Mouse (Mus musculus) lung, postnatal 0 days (tissue): Measurements from ENCODE around the gene Nid1. TPM values are rescaled to one million over a fixed set of nuclear protein-coding genes. Genes with fewer than 3 reads are reported as not detected.
A peak's percentile ranks its signal among the peaks of the same experiment; 100 is the strongest.

Source experiments
- ATAC-seq: fragments of 200-750 bp; cut with Nextera tagmentation; 2 replicates; pipeline ENCODE4 v1.8.0; 2017; ENCODE audit warnings: moderate library complexity
- DNase-seq: peaks from one replicate; pipeline ENCODE4 v3.0.0-alpha.2; 2016; ENCODE audit warnings: low spot score
- H3K27ac ChIP-seq: fragments of 300-500 bp; sonication (generic); 2 replicates; pipeline ENCODE4 v1.5.1; 2014; ENCODE audit warnings: antibody characterized with exemption, mild to moderate bottlenecking, low read length, mixed read lengths
- H3K27me3 ChIP-seq: fragments of 300-500 bp; sonication (generic); replicated peaks from 2 replicates; pipeline ENCODE4 v1.6.1; 2014; ENCODE audit warnings: low read length, mixed read lengths; ENCODE audit not compliant: insufficient read depth
- H3K36me3 ChIP-seq: fragments of 300-500 bp; sonication (generic); 2 replicates; pipeline ENCODE4 v1.6.1; 2014; ENCODE audit warnings: low read length, mixed read lengths; ENCODE audit not compliant: insufficient read depth
- H3K4me1 ChIP-seq: fragments of 300-500 bp; sonication (generic); 2 replicates; pipeline ENCODE4 v1.6.1; 2014; ENCODE audit warnings: antibody characterized with exemption, low read depth, low read length, mixed read lengths; ENCODE audit not compliant: insufficient read depth
- H3K4me2 ChIP-seq: fragments of 300-500 bp; sonication (generic); replicated peaks from 2 replicates; pipeline ENCODE4 v1.6.1; 2014; ENCODE audit warnings: low read depth, mild to moderate bottlenecking, low read length, moderate library complexity, mixed read lengths
- H3K4me3 ChIP-seq: fragments of 300-500 bp; sonication (generic); 2 replicates; pipeline ENCODE4 v1.5.1; 2014; ENCODE audit warnings: low read depth, low read length
- H3K9ac ChIP-seq: fragments of 300-500 bp; sonication (generic); replicated peaks from 2 replicates; pipeline ENCODE4 v1.6.1; 2014; ENCODE audit warnings: low read depth, mild to moderate bottlenecking
- H3K9me3 ChIP-seq: fragments of 300-500 bp; sonication (generic); 2 replicates; pipeline ENCODE4 v1.6.1; 2016; ENCODE audit warnings: low read length, mixed read lengths
- CTCF ChIP-seq: IDR thresholded peaks from 2 replicates; pipeline ENCODE4 v1.5.1; 2016; ENCODE audit warnings: antibody characterized with exemption, mild to moderate bottlenecking
- EP300 ChIP-seq: IDR thresholded peaks from 2 replicates; pipeline ENCODE4 v1.6.1; 2016; ENCODE audit warnings: antibody characterized with exemption, mild to moderate bottlenecking, control low read depth
- WGBS: fragments of 180-500 bp; shearing (Covaris S2); extraction: QIAGEN DNeasy Blood & Tissue Kit; methylation state at CpG from one replicate; pipeline ENCODE4 v1.1.7; 2014; 5-methylcytosine and 5-hydroxymethylcytosine counted together
- polyA plus RNA-seq: library from polyadenylated mRNA; unstranded; fragments of >200 nt; fragmentation: Nextera tagmentation; extraction: Ambion mirVana; gene quantifications from 2 replicates; pipeline ENCODE4 v1.2.1, GENCODE M21; 2015

Nid1 gene
- polyA plus RNA-seq, 1 experiment from 2014 or later = 87.5 TPM

GRCm38 (mm10) chr13:13516376-13517225, 79.2 kb downstream of the Nid1 start:
- no peak overlapping the region for H3K4me3 ChIP-seq
- no peak overlapping the region for H3K9ac ChIP-seq
- H3K27me3 ChIP-seq = no peaks in the 10 kb centered on the region
- peak; percentile 75 for ATAC-seq
- peak; percentile 81 for DNase-seq
- no peak overlapping the region for H3K27ac ChIP-seq
- 43% methylated on average over 17 of the region's 17 CpGs for WGBS
- H3K4me1 ChIP-seq = no peaks in the 10 kb centered on the region
- no peak overlapping the region; the same call in 1 of the 2 replicates for H3K4me2 ChIP-seq
- TF ChIP-seq CTCF (peak; percentile 97), EP300 (no peak)
- H3K36me3 ChIP-seq = no peaks in the 10 kb centered on the region
- no peaks in the 10 kb centered on the region for H3K9me3 ChIP-seq

DNA sequence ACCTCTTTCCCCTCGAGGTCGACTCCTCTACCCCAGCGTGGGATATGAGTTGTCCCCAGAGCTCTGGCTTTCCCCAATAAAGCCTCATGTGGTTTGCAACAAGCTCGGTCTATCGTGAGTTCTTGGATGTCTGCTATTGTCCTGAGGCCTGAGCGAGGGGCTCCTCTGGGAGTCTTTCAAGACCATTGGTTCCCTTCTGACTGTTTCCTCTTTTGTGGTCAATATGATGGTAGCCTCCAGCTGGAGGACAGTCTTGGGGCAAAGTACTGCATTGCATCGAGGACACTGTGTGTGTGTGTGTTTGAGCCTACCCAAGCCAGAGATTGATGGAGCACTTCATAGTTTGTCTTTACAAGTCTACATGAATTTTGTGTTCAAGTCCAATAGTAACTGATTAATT, 80.8 kb downstream of the Nid1 start:
- H3K4me2 ChIP-seq = no peak overlapping the region
- no peak overlapping the region for H3K27ac ChIP-seq
- H3K9ac ChIP-seq = no peak overlapping the region
- H3K4me3 ChIP-seq = no peak overlapping the region
- H3K9me3 ChIP-seq = no peaks in the 10 kb centered on the region
- DNase-seq (no peak), ATAC-seq (no peak)
- TF ChIP-seq EP300 (no peak), CTCF (no peak)
- no peaks in the 10 kb centered on the region for H3K36me3 ChIP-seq
- no peaks in the 10 kb centered on the region for H3K4me1 ChIP-seq
- no peaks in the 10 kb centered on the region for H3K27me3 ChIP-seq
- 87% methylated on average over 7 of the region's 7 CpGs for WGBS

- no peak overlapping the region for H3K27ac ChIP-seq
- WGBS = 87% methylated on average over 5 of the region's 5 CpGs
Observed at GRCm38 (mm10) chr13:13520436-13520835, 83.1 kb downstream of the Nid1 start.

DNA sequence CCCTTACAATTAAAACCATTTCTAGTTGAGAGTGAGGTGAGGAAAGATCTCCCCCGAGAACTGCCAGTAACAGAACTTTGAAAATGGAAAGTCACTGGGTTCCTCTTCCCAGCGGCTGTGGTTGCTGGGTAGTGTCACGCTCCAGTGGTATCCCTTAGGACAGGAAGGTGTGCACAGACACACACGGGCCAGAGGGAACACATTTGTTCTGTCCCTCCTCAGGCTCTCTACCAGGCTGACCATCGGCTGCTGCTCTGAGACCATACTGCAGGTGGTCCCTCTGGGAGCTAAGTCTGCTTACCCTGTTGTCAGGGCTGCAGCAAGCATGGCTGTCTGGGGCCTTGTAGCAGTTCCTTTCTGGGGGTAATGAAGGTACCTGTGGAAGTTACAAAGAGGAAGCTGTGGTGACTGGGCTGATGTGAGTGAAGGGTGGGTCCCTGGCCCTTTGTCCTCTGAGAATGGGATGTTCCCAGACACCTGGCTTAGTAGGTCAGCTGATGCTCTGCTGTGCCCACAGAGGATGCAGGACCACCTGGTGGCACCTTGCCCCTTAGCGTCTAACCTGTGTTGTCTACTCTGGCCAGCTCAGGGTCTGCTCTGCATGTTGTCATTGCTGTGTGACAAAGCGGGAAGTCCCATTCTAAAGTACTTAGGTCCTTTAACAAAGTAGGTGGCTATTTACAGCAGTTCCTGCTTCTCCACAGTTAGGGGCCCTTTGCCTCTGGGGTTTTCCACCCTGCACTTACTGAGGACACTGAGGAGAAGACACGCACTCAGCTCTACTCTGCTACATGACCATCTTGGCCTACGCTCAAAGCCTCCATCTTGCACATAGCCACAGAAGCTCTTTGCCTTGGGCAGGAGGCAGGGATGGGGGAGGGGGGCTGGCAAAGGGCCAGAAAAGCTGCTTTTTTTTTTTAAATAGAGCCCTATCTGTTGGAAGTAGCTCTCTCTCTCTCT, 86.6 kb downstream of the Nid1 start:
- TF ChIP-seq CTCF = no peak
- Histone ChIP-seq H3K4me3 (no peak overlapping the region), H3K4me2 (no peak overlapping the region), H3K9ac (no peak overlapping the region), H3K36me3 (no peaks in the 10 kb centered on the region), H3K4me1 (peaks cover 4% of the 10 kb centered on the region; the same call in 1 of the 2 replicates), H3K27ac (no peak overlapping the region), H3K27me3 (no peaks in the 10 kb centered on the region), H3K9me3 (no peaks in the 10 kb centered on the region)
- DNase-seq (no peak), ATAC-seq (peak; percentile 23; the same call in 1 of the 2 replicates)
- WGBS = 71% methylated on average over 9 of the region's 9 CpGs

More at GRCm38 (mm10) chr13:13520436-13520835, 83.1 kb downstream of the Nid1 start:
- ATAC-seq (no peak), DNase-seq (no peak)
- H3K9me3 ChIP-seq = no peaks in the 10 kb centered on the region
- H3K4me3 ChIP-seq = no peak overlapping the region
- H3K4me1 ChIP-seq = peaks cover 4% of the 10 kb centered on the region; the same call in 1 of the 2 replicates
- H3K9ac ChIP-seq = no peak overlapping the region
- H3K27me3 ChIP-seq = no peaks in the 10 kb centered on the region
- no peak for TF ChIP-seq EP300
- TF ChIP-seq CTCF = no peak
- H3K36me3 ChIP-seq = no peaks in the 10 kb centered on the region
- no peak overlapping the region for H3K4me2 ChIP-seq

- ATAC-seq (no peak), DNase-seq (no peak)
- Histone ChIP-seq H3K9ac (no peak overlapping the region), H3K9me3 (no peaks in the 10 kb centered on the region), H3K36me3 (no peaks in the 10 kb centered on the region), H3K27ac (no peak overlapping the region), H3K27me3 (no peaks in the 10 kb centered on the region), H3K4me1 (peaks cover 4% of the 10 kb centered on the region; the same call in 1 of the 2 replicates), H3K4me2 (no peak overlapping the region), H3K4me3 (no peak overlapping the region)
- WGBS = 80% methylated on average over 2 of the region's 2 CpGs
- TF ChIP-seq CTCF (no peak), EP300 (no peak)
Observed at GRCm38 (mm10) chr13:13525205-13525604, 87.9 kb downstream of the Nid1 start.

- DNase-seq (peak; percentile 54), ATAC-seq (no peak)
- WGBS = 86% methylated on average over 5 of the region's 5 CpGs
- Histone ChIP-seq H3K9me3 (no peaks in the 10 kb centered on the region), H3K27me3 (no peaks in the 10 kb centered on the region), H3K4me1 (peaks cover 4% of the 10 kb centered on the region; the same call in 1 of the 2 replicates), H3K36me3 (no peaks in the 10 kb centered on the region), H3K4me2 (no peak overlapping the region), H3K4me3 (no peak overlapping the region), H3K27ac (no peak overlapping the region), H3K9ac (no peak overlapping the region)
- TF ChIP-seq CTCF (no peak), EP300 (no peak)
Observed at GRCm38 (mm10) chr13:13525877-13526276, 88.5 kb downstream of the Nid1 start.
